Mouse (Mus musculus) urinary bladder, postnatal 0 days (tissue): ENCODE measurements around the gene Zfp609. TPM values are rescaled to one million over a fixed set of nuclear protein-coding genes. Genes with fewer than 3 reads are reported as not detected.

Experiments used
- polyA plus RNA-seq: library from polyadenylated mRNA; unstranded; fragments of >200 nt; fragmentation: Nextera tagmentation; extraction: Ambion mirVana; gene quantifications from 2 replicates; pipeline ENCODE4 v1.2.1, GENCODE M21; 2015

The Zfp609 gene
- 2.9 TPM in 2 replicates for polyA plus RNA-seq

GRCm38 (mm10) chr9:65827344-65828015 is at the start of gene Zfp609:
TSS of gene Zfp609 (minus strand) at chr9:65827564.

GRCm38 (mm10) chr9:65667701-65668100 is 159.7 kb downstream of the Zfp609 start, which contains the start of gene Oaz2:
TSS of gene Oaz2 (plus strand) at chr9:65668001.

Other genes with a start within 250 kb of the Zfp609 start
- gene Plekho2, start 247.5 kb downstream of the Zfp609 start, polyA plus RNA-seq: 36.9 and 37.9 TPM in 2 replicates
- gene Pif1, start 240.4 kb downstream of the Zfp609 start, polyA plus RNA-seq: 1.9 and 3.0 TPM in 2 replicates
- 136 and 143 TPM in 2 replicates for gene Rbpms2, start 197.9 kb downstream of the Zfp609 start, polyA plus RNA-seq
- gene Oaz2, start 159.6 kb downstream of the Zfp609 start, polyA plus RNA-seq: 210 and 217 TPM in 2 replicates
- 31.4 and 51.7 TPM in 2 replicates for gene Pclaf, start 62.7 kb upstream of the Zfp609 start, polyA plus RNA-seq
- 13.7 and 18.4 TPM in 2 replicates for gene Trip4, start 81.2 kb upstream of the Zfp609 start, polyA plus RNA-seq
- gene Csnk1g1, start 81.4 kb upstream of the Zfp609 start, polyA plus RNA-seq: 9.1 and 9.5 TPM in 2 replicates
- 483 and 499 TPM in 2 replicates for gene Ppib, start 232.7 kb upstream of the Zfp609 start, polyA plus RNA-seq
- 0.49 and 0.62 TPM in 2 replicates for gene Snx22, start 242.2 kb upstream of the Zfp609 start, polyA plus RNA-seq